Mouse (Mus musculus) frontal cortex, adult 2 months (tissue): ENCODE measurements around the gene Dolk. TPM values are rescaled to one million over a fixed set of nuclear protein-coding genes. Genes with fewer than 3 reads are reported as not detected.

Experiments used
- polyA plus RNA-seq: library from polyadenylated mRNA; depleted of rRNA; stranded (reverse); fragments of >200 nt; gene quantifications from 2 replicates; pipeline ENCODE4 v1.2.3, GENCODE M21; 2012; rRNA removed

Dolk gene
- polyA plus RNA-seq, 1 experiment: 16.3 TPM

Other genes starting within 250 kb of the Dolk start
- 52.7 and 54.8 TPM in 2 replicates for gene Wdr34, start 237.5 kb downstream of the Dolk start, polyA plus RNA-seq
- gene Set, start 229.0 kb downstream of the Dolk start, polyA plus RNA-seq: 226 and 229 TPM in 2 replicates
- 2.0 and 2.7 TPM in 2 replicates for gene Pkn3, start 208.7 kb downstream of the Dolk start, polyA plus RNA-seq
- gene Zdhhc12, start 192.7 kb downstream of the Dolk start, polyA plus RNA-seq: 20.8 and 21.4 TPM in 2 replicates
- 146 and 169 TPM in 2 replicates for gene Zer1, start 161.7 kb downstream of the Dolk start, polyA plus RNA-seq
- gene Tbc1d13, start 152.6 kb downstream of the Dolk start, polyA plus RNA-seq: 44.3 and 45.3 TPM in 2 replicates
- gene Endog, start 114.8 kb downstream of the Dolk start, polyA plus RNA-seq: 31.9 and 34.3 TPM in 2 replicates
- 55.7 and 56.5 TPM in 2 replicates for gene Spout1, start 107.9 kb downstream of the Dolk start, polyA plus RNA-seq
- 26.8 and 29.8 TPM in 2 replicates for gene Kyat1, start 80.5 kb downstream of the Dolk start, polyA plus RNA-seq
- gene Lrrc8a, start 48.6 kb downstream of the Dolk start, polyA plus RNA-seq: 35.1 and 35.7 TPM in 2 replicates
- gene Gm28035, start 45.8 kb downstream of the Dolk start, polyA plus RNA-seq: 22.6 and 24.8 TPM in 2 replicates
- gene Phyhd1, start 20.1 kb downstream of the Dolk start, polyA plus RNA-seq: 33.8 and 34.0 TPM in 2 replicates
- gene Gm28038, start 5.3 kb downstream of the Dolk start, polyA plus RNA-seq: not detected in 2 replicates
- gene Nup188, start 63 bp upstream of the Dolk start, polyA plus RNA-seq: 18.3 and 19.4 TPM in 2 replicates
- 569 and 584 TPM in 2 replicates for gene Sh3glb2, start 73.0 kb upstream of the Dolk start, polyA plus RNA-seq
- gene Miga2, start 77.9 kb upstream of the Dolk start, polyA plus RNA-seq: 80.9 and 86.8 TPM in 2 replicates
- 40.2 and 45.8 TPM in 2 replicates for gene Dolpp1, start 105.9 kb upstream of the Dolk start, polyA plus RNA-seq
- 46.7 and 53.1 TPM in 2 replicates for gene Crat, start 129.5 kb upstream of the Dolk start, polyA plus RNA-seq
- gene Ptpa, start 129.7 kb upstream of the Dolk start, polyA plus RNA-seq: 155 and 161 TPM in 2 replicates
- 14.6 and 17.6 TPM in 2 replicates for gene Ier5l, start 187.9 kb upstream of the Dolk start, polyA plus RNA-seq